Mouse (Mus musculus) MEL (cell line): ENCODE results near the gene Ifna11.

Experiments used
- BHLHE40 ChIP-seq: IDR thresholded peaks from 2 replicates; pipeline ENCODE4 v1.6.1; 2012; ENCODE audit warnings: low read depth, mild to moderate bottlenecking, inconsistent platforms, low read length, improper control_type of control experiment, borderline replicate concordance
- CTCF ChIP-seq, 3 experiments: IDR thresholded peaks in 2 of 3; conservative IDR thresholded peaks in 1 of 3; 2 replicates each; pipeline ENCODE4 v1.5.1; 2011 to 2012; ENCODE audit warnings: low read length in 3 of 3, low read depth in 2 of 3, mild to moderate bottlenecking in 2 of 3, improper control_type of control experiment in 1 of 3, inconsistent platforms in 1 of 3, mixed read lengths in 1 of 3, moderate library complexity in 1 of 3; ENCODE audit not compliant: control insufficient read depth in 1 of 3, insufficient read depth in 1 of 3, poor library complexity in 1 of 3, severe bottlenecking in 1 of 3
- EP300 ChIP-seq, 2 experiments: IDR thresholded peaks; 2 replicates each; pipeline ENCODE4 v1.6.1; 2011; ENCODE audit warnings: improper control_type of control experiment in 2 of 2, low read length in 2 of 2, low read depth in 1 of 2, mild to moderate bottlenecking in 1 of 2
- JUND ChIP-seq: IDR thresholded peaks from 2 replicates; pipeline ENCODE4 v1.6.1; 2011; ENCODE audit warnings: low read depth, mild to moderate bottlenecking, improper control_type of control experiment, low read length
- MXI1 ChIP-seq: IDR thresholded peaks from 2 replicates; pipeline ENCODE4 v1.6.1; 2011; ENCODE audit warnings: mild to moderate bottlenecking, low read depth, low read length, improper control_type of control experiment
- POLR2A ChIP-seq, 2 experiments: IDR thresholded peaks; 2 replicates each; pipeline ENCODE4 v1.6.1; 2011 to 2012; ENCODE audit warnings: low read length in 2 of 2, mild to moderate bottlenecking in 2 of 2, control low read depth in 1 of 2, improper control_type of control experiment in 1 of 2, low read depth in 1 of 2, moderate library complexity in 1 of 2; ENCODE audit not compliant: control insufficient read depth in 1 of 2, insufficient read depth in 1 of 2, poor library complexity in 1 of 2
- POLR2AphosphoS2 ChIP-seq: IDR thresholded peaks from 2 replicates; pipeline ENCODE4 v1.6.1; 2011; ENCODE audit warnings: low read length, improper control_type of control experiment
- RCOR1 ChIP-seq: IDR thresholded peaks from 2 replicates; pipeline ENCODE4 v1.6.1; 2012; ENCODE audit warnings: low read depth, mild to moderate bottlenecking, inconsistent platforms, low read length, improper control_type of control experiment
- USF1 ChIP-seq: IDR thresholded peaks from 2 replicates; pipeline ENCODE4 v1.6.1; 2014; ENCODE audit warnings: low read depth, mild to moderate bottlenecking, inconsistent platforms, low read length, improper control_type of control experiment, moderate library complexity
- ZC3H11A ChIP-seq: IDR thresholded peaks from 2 replicates; pipeline ENCODE4 v1.6.1; 2012; ENCODE audit warnings: low read depth, mild to moderate bottlenecking, inconsistent platforms, low read length, improper control_type of control experiment
- ZMIZ1 ChIP-seq: IDR thresholded peaks from 2 replicates; pipeline ENCODE4 v1.6.1; 2012; ENCODE audit warnings: low read depth, mild to moderate bottlenecking, inconsistent platforms, low read length, improper control_type of control experiment, moderate library complexity

DNA sequence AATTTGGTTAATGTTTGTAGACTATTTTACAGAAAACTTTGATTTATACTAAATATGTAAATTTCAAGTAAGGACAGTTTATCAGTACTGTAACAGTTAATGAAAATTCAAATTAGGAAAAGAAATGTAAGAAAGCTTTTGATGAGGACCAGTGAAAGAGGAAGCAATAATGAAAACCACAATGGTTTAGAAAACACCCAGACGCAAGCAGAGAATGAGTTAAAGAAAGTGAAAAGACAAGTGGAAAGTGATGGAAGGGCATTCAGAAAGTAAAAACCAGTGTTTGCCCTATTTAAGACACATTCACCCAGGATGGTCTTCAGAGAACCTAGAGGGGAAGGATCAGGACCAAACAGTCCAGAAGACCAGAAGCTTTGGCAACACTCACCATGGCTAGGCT lies 29.9 kb downstream of the Ifna11 start, which contains the start of gene Ifna1:
- no peak for TF ChIP-seq POLR2A (IDR thresholded peaks at IDR 0.05; ENCODE audit: control insufficient read depth in 1 of 2, insufficient read depth in 1 of 2, low read depth in 1 of 2, low read length in 2 of 2, poor library complexity in 1 of 2)
- no peak for TF ChIP-seq MXI1
- TF ChIP-seq RCOR1, result no peak
- no peak for TF ChIP-seq JUND
- no peak for TF ChIP-seq CTCF (IDR thresholded peaks at IDR 0.05 in 2 of 3, conservative IDR thresholded peaks at IDR 0.05 in 1 of 3; ENCODE audit: control insufficient read depth in 1 of 3, insufficient read depth in 1 of 3, low read depth in 2 of 3, low read length in 3 of 3, poor library complexity in 1 of 3, severe bottlenecking in 1 of 3)
- no peak for TF ChIP-seq USF1
- TF ChIP-seq ZMIZ1, result no peak
- no peak for TF ChIP-seq ZC3H11A
- TF ChIP-seq EP300 (IDR thresholded peaks at IDR 0.05; ENCODE audit: low read depth in 1 of 2, low read length in 2 of 2), result no peak
- TF ChIP-seq POLR2AphosphoS2, result no peak
- TF ChIP-seq BHLHE40, result no peak
